Mouse (Mus musculus) hindbrain, embryonic 15.5 days (tissue): ENCODE measurements at regions not wholly inside any gene's neighbourhood (a gene's known extent, or its start where the extent isn't known, plus 50 kb on each side); places are given as distances from the start of the nearest gene placed in this dataset.

Source experiments
- ATAC-seq: fragments of 200-750 bp; cut with Nextera tagmentation; 2 replicates; pipeline ENCODE4 v1.8.0; 2017; ENCODE audit warnings: low read depth, moderate number of reproducible peaks, moderate TSS enrichment; ENCODE audit not compliant: low FRiP score
- H3K27ac ChIP-seq: fragments of 300-500 bp; sonication (generic); replicated peaks from 2 replicates; pipeline ENCODE4 v1.5.1; 2015; ENCODE audit warnings: mild to moderate bottlenecking, inconsistent platforms
- H3K27me3 ChIP-seq: fragments of 300-500 bp; sonication (generic); 2 replicates; pipeline ENCODE4 v1.6.1; 2015; ENCODE audit warnings: control low read depth, inconsistent platforms
- H3K36me3 ChIP-seq: fragments of 300-500 bp; sonication (generic); 2 replicates; pipeline ENCODE4 v1.6.1; 2015; ENCODE audit warnings: control low read depth, inconsistent platforms
- H3K4me1 ChIP-seq: fragments of 300-500 bp; sonication (generic); replicated peaks from 2 replicates; pipeline ENCODE4 v1.6.1; 2015; ENCODE audit warnings: control low read depth, inconsistent platforms
- H3K4me2 ChIP-seq: fragments of 300-500 bp; sonication (generic); 2 replicates; pipeline ENCODE4 v1.6.1; 2015; ENCODE audit warnings: moderate library complexity, mild to moderate bottlenecking, inconsistent platforms
- H3K4me3 ChIP-seq: fragments of 300-500 bp; sonication (generic); 2 replicates; pipeline ENCODE4 v1.5.1; 2015; ENCODE audit warnings: mild to moderate bottlenecking, inconsistent platforms
- H3K9ac ChIP-seq: fragments of 300-500 bp; sonication (generic); 2 replicates; pipeline ENCODE4 v1.6.1; 2015; ENCODE audit warnings: inconsistent platforms
- H3K9me3 ChIP-seq: fragments of 300-500 bp; sonication (generic); 2 replicates; pipeline ENCODE4 v1.6.1; 2016; ENCODE audit warnings: control low read depth, inconsistent platforms
- whole genome bisulfite sequencing: fragments of 180-500 bp; shearing (Covaris S2); methylation state at CpG from one replicate; pipeline ENCODE4 v1.1.7; 2015; 5-methylcytosine and 5-hydroxymethylcytosine counted together

- H3K9me3 ChIP-seq = no peaks in the 10 kb centered on the region
- H3K27me3 ChIP-seq = peaks cover 4% of the 10 kb centered on the region; the same call in 1 of the 2 replicates
- H3K36me3 ChIP-seq = no peaks in the 10 kb centered on the region
- H3K27ac ChIP-seq = no peak overlapping the region
- H3K4me3 ChIP-seq = no peak overlapping the region
- 0 out of 2 replicates have a peak, but pooled peaks cover under 1% of the 10 kb centered on the region for H3K4me1 ChIP-seq
- ATAC-seq = no peak
- no peak overlapping the region for H3K4me2 ChIP-seq
- WGBS = 92% methylated on average over 5 of the region's 5 CpGs
- H3K9ac ChIP-seq = no peak overlapping the region
These were observed 61.2 kb upstream of the Cux1 start for GRCm38 (mm10) chr5:136628502-136628901.

- ATAC-seq = no peak
- Histone ChIP-seq H3K9ac (no peak overlapping the region), H3K36me3 (no peaks in the 10 kb centered on the region), H3K4me2 (no peak overlapping the region), H3K9me3 (no peaks in the 10 kb centered on the region), H3K27ac (no peak overlapping the region), H3K27me3 (no peaks in the 10 kb centered on the region), H3K4me3 (no peak overlapping the region), H3K4me1 (no peaks in the 10 kb centered on the region)
- 93% methylated on average over 5 of the region's 5 CpGs for WGBS
These were observed 60.7 kb upstream of the Myl10 start for GRCm38 (mm10) chr5:136632286-136632685.

- no peak overlapping the region for H3K4me2 ChIP-seq
- ATAC-seq = no peak
- no peaks in the 10 kb centered on the region for H3K4me1 ChIP-seq
- no peak overlapping the region for H3K27ac ChIP-seq
- H3K4me3 ChIP-seq = no peak overlapping the region
- no peaks in the 10 kb centered on the region for H3K9me3 ChIP-seq
- 50% methylated on average over 6 of the region's 6 CpGs for WGBS
- no peaks in the 10 kb centered on the region for H3K27me3 ChIP-seq
- H3K9ac ChIP-seq = no peak overlapping the region
- no peaks in the 10 kb centered on the region for H3K36me3 ChIP-seq
These were observed 59.0 kb upstream of the Myl10 start for GRCm38 (mm10) chr5:136633901-136634300.

- 94% methylated on average over 2 of the region's 2 CpGs for WGBS
These were observed 57.8 kb upstream of the Myl10 start for GRCm38 (mm10) chr5:136635119-136635518.

GRCm38 (mm10) chr5:136636476-136636875 lies 56.5 kb upstream of the Myl10 start:
- Histone ChIP-seq H3K9me3 (no peaks in the 10 kb centered on the region), H3K4me2 (no peak overlapping the region), H3K27me3 (no peaks in the 10 kb centered on the region), H3K9ac (no peak overlapping the region), H3K36me3 (no peaks in the 10 kb centered on the region), H3K27ac (no peak overlapping the region), H3K4me3 (no peak overlapping the region), H3K4me1 (no peaks in the 10 kb centered on the region)
- no peak for ATAC-seq
- whole genome bisulfite sequencing = 39% methylated on average over 1 of the region's 1 CpGs

More at GRCm38 (mm10) chr5:136635119-136635518, 57.8 kb upstream of the Myl10 start:
- Histone ChIP-seq H3K4me2 (no peak overlapping the region), H3K9ac (no peak overlapping the region), H3K27ac (no peak overlapping the region), H3K36me3 (no peaks in the 10 kb centered on the region), H3K27me3 (no peaks in the 10 kb centered on the region), H3K4me3 (no peak overlapping the region), H3K4me1 (no peaks in the 10 kb centered on the region), H3K9me3 (no peaks in the 10 kb centered on the region)
- ATAC-seq = no peak

- H3K4me2 ChIP-seq = no peak overlapping the region
- no peaks in the 10 kb centered on the region for H3K36me3 ChIP-seq
- H3K4me1 ChIP-seq = no peaks in the 10 kb centered on the region
- H3K9me3 ChIP-seq = no peaks in the 10 kb centered on the region
- no peak overlapping the region for H3K27ac ChIP-seq
- no peaks in the 10 kb centered on the region for H3K27me3 ChIP-seq
- H3K9ac ChIP-seq = no peak overlapping the region
- 62% methylated on average over 11 of the region's 11 CpGs for WGBS
- no peak overlapping the region for H3K4me3 ChIP-seq
- no peak for ATAC-seq
These were observed 55.1 kb upstream of the Myl10 start for GRCm38 (mm10) chr5:136637872-136638271.

GRCm38 (mm10) chr5:136640871-136641619 lies 51.9 kb upstream of the Myl10 start:
- H3K4me2 ChIP-seq = no peak overlapping the region
- H3K4me1 ChIP-seq = no peaks in the 10 kb centered on the region
- no peak overlapping the region for H3K9ac ChIP-seq
- no peak overlapping the region for H3K27ac ChIP-seq
- H3K4me3 ChIP-seq = no peak overlapping the region
- H3K36me3 ChIP-seq = no peaks in the 10 kb centered on the region
- 82% methylated on average over 5 of the region's 5 CpGs for WGBS
- no peak for ATAC-seq
- H3K27me3 ChIP-seq = no peaks in the 10 kb centered on the region
- no peaks in the 10 kb centered on the region for H3K9me3 ChIP-seq

- H3K4me3 ChIP-seq = no peak overlapping the region
- no peaks in the 10 kb centered on the region for H3K9me3 ChIP-seq
- no peak overlapping the region for H3K9ac ChIP-seq
- H3K27ac ChIP-seq = no peak overlapping the region
- H3K4me2 ChIP-seq = no peak overlapping the region
- no peaks in the 10 kb centered on the region for H3K36me3 ChIP-seq
- H3K27me3 ChIP-seq = no peaks in the 10 kb centered on the region
- no peak for ATAC-seq
- no peaks in the 10 kb centered on the region for H3K4me1 ChIP-seq
- 80% methylated on average over 13 of the region's 13 CpGs for WGBS
These were observed 50.7 kb upstream of the Myl10 start for GRCm38 (mm10) chr5:136642208-136642607.
